Mouse (Mus musculus): ENCODE data around the gene Pex13.

- TF ChIP-seq CTCF (IDR thresholded peaks at IDR 0.05; ENCODE audit: borderline replicate concordance, insufficient read depth, low read length), result no peak
- no peak for TF ChIP-seq POLR2A (IDR thresholded peaks at IDR 0.05; ENCODE audit: low read depth, low read length)
Observed at GRCm38 (mm10) chr11:23634573-23634972, 31.2 kb downstream of the Pex13 start.

Measured in embryonic fibroblast, embryonic 13.5 days (primary cell).